Mouse (Mus musculus): ENCODE measurements around the gene Golim4.
"Not testable (repeated sequence)": the region's sequence is repeated elsewhere in the genome, so short reads cannot be mapped to it uniquely, and the experiment has no call there.

Golim4 gene

GRCm38 (mm10) chr3:75956551-75957302 is at the start of gene Golim4:
Gene Golim4, minus strand, starts transcription at chr3:75956949.
- peak; percentile 94 for DNase-seq

GRCm38 (mm10) chr3:76005621-76006020 is 48.9 kb upstream of the Golim4 start:
- no peak for DNase-seq

- DNase-seq = peak; percentile 57
Observed at GRCm38 (mm10) chr3:76001156-76001555, 44.4 kb upstream of the Golim4 start.

GRCm38 (mm10) chr3:76000481-76000880 is 43.7 kb upstream of the Golim4 start:
- no peak for DNase-seq

GRCm38 (mm10) chr3:75981031-75981750 is 24.4 kb upstream of the Golim4 start:
- DNase-seq = peak; percentile 4

- DNase-seq = not testable (repeated sequence)
Observed at GRCm38 (mm10) chr3:75962784-75963772, 6.3 kb upstream of the Golim4 start.

GRCm38 (mm10) chr3:75955661-75956491 is 873 bp downstream of the Golim4 start:
- no peak for DNase-seq

- DNase-seq = no peak
Observed at GRCm38 (mm10) chr3:75954185-75954584, 2.6 kb downstream of the Golim4 start.

GRCm38 (mm10) chr3:75952328-75953060 is 4.3 kb downstream of the Golim4 start:
- no peak for DNase-seq

GRCm38 (mm10) chr3:75950897-75951296 is 5.9 kb downstream of the Golim4 start:
- no peak for DNase-seq

- no peak for DNase-seq
Observed at GRCm38 (mm10) chr3:75949358-75949757, 7.4 kb downstream of the Golim4 start.

GRCm38 (mm10) chr3:75948541-75949095 is 8.1 kb downstream of the Golim4 start:
- no peak for DNase-seq

GRCm38 (mm10) chr3:75948003-75948402 is 8.7 kb downstream of the Golim4 start:
- no peak for DNase-seq

- DNase-seq = no peak
Observed at GRCm38 (mm10) chr3:75942303-75943060, 14.3 kb downstream of the Golim4 start.

GRCm38 (mm10) chr3:75941864-75942263 is 14.9 kb downstream of the Golim4 start:
- DNase-seq = no peak

GRCm38 (mm10) chr3:75936152-75936551 is 20.6 kb downstream of the Golim4 start:
- DNase-seq = no peak

- no peak for DNase-seq
Observed at GRCm38 (mm10) chr3:75930659-75931225, 26.0 kb downstream of the Golim4 start.

- no peak for DNase-seq
Observed at GRCm38 (mm10) chr3:75929926-75930548, 26.7 kb downstream of the Golim4 start.

GRCm38 (mm10) chr3:75926327-75926726 is 30.4 kb downstream of the Golim4 start:
- no peak for DNase-seq

Measured in lung, postnatal 14 days (tissue).